Mouse (Mus musculus): ENCODE measurements around the gene Tpbg.
"Not testable (repeated sequence)": the region's sequence is repeated elsewhere in the genome, so short reads cannot be mapped to it uniquely, and the experiment has no call there.

The Tpbg gene

GRCm38 (mm10) chr9:85842351-85843011 lies at the start of gene Tpbg:
Gene Tpbg (plus strand): TSS chr9:85842380.
- peak; percentile 10 for DNase-seq

GRCm38 (mm10) chr9:85801986-85802385 lies 40.2 kb upstream of the Tpbg start:
- DNase-seq, result not testable (repeated sequence)

GRCm38 (mm10) chr9:85802563-85802962 lies 39.6 kb upstream of the Tpbg start:
- no peak for DNase-seq

- DNase-seq, result no peak
These were observed 35.8 kb upstream of the Tpbg start for GRCm38 (mm10) chr9:85806411-85806810.

- DNase-seq, result no peak
These were observed 32.9 kb upstream of the Tpbg start for GRCm38 (mm10) chr9:85809246-85809645.

- DNase-seq, result no peak
These were observed 21.4 kb upstream of the Tpbg start for GRCm38 (mm10) chr9:85820829-85821228.

- DNase-seq, result no peak
These were observed 6.4 kb upstream of the Tpbg start for GRCm38 (mm10) chr9:85835521-85836425.

GRCm38 (mm10) chr9:85839626-85840025 lies 2.6 kb upstream of the Tpbg start:
- DNase-seq, result no peak

GRCm38 (mm10) chr9:85841891-85842290 lies 289 bp upstream of the Tpbg start:
- DNase-seq, result peak; percentile 17

- DNase-seq, result peak; percentile 21
These were observed 1.1 kb downstream of the Tpbg start for GRCm38 (mm10) chr9:85843031-85843890.

GRCm38 (mm10) chr9:85843891-85844646 lies 1.9 kb downstream of the Tpbg start:
- peak; percentile 7 for DNase-seq

- DNase-seq, result no peak
These were observed 2.4 kb downstream of the Tpbg start for GRCm38 (mm10) chr9:85844647-85844983.

- DNase-seq, result no peak
These were observed 4.0 kb downstream of the Tpbg start for GRCm38 (mm10) chr9:85846186-85846585.

GRCm38 (mm10) chr9:85854780-85855179 lies 12.6 kb downstream of the Tpbg start:
- no peak for DNase-seq

GRCm38 (mm10) chr9:85856511-85856910 lies 14.3 kb downstream of the Tpbg start:
- no peak for DNase-seq

GRCm38 (mm10) chr9:85861065-85861464 lies 18.9 kb downstream of the Tpbg start:
- no peak for DNase-seq

GRCm38 (mm10) chr9:85862562-85862961 lies 20.4 kb downstream of the Tpbg start:
- no peak for DNase-seq

GRCm38 (mm10) chr9:85872908-85873307 lies 30.7 kb downstream of the Tpbg start:
- DNase-seq, result no peak

- DNase-seq, result no peak
These were observed 51.5 kb downstream of the Tpbg start for GRCm38 (mm10) chr9:85893681-85894080.
